Mouse (Mus musculus) lung, postnatal 25 days (tissue): ENCODE results near the gene Qrsl1.
"Not testable (repeated sequence)": the region's sequence is repeated elsewhere in the genome, so short reads cannot be mapped to it uniquely, and the experiment has no call there.

Experiments
- DNase-seq: peaks from one replicate; pipeline ENCODE4 v3.0.0; 2022; ENCODE audit warnings: low spot score

Qrsl1 gene

GRCm38 (mm10) chr10:43901578-43902194 lies at the start of gene Qrsl1, which contains the start of gene Rtn4ip1:
TSS of gene Qrsl1 (minus strand) at chr10:43901745.
TSS of gene Rtn4ip1 (plus strand) at chr10:43901807.
- DNase-seq: peak; percentile 94

GRCm38 (mm10) chr10:43945435-43945834 lies 43.9 kb upstream of the Qrsl1 start:
- DNase-seq: no peak

DNA sequence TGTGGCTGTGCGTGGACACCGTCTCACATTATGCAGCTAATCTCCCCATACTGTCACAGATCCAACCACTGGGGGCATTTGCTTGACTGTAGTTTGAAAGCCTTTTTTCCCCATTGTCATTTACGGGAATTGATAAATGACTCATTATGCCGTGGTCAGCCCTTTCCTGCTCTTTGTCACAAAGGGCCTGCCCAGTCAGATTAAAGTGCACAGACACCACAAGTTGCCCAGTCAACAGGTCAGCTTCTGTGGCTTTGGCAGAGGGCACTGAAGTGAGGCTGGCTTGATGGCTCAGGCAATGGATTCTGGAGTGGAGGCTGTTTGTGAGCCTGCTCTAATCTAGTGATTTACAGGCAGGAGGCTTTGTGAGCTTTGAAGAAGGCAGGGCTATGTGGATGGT lies 42.2 kb upstream of the Qrsl1 start:
- no peak for DNase-seq

DNA sequence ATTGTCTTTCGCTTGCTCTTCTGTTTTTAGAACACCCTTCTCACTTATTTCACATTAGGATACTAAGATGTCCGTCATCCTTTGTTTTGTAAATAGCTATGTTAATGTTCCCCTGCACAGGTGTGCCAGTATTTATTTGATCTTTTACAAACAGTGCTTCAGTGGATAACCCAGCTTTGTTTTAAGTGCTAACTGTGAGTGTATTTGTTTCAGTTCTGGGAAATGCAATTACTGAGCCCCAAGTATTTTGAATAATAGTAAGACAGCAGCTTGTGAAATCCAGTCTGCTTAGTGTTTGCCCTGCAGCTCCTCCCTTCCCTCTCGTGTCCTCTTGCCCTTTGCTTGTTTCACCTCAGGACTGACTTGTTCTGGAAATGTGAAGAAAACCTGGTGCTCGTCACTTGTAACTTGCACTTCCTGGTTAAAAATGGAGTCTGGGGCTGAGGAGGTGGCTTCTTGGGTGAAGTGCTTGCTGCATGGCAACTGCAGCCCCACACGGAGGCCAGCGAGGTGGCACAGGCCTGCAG lies 37.7 kb upstream of the Qrsl1 start:
- no peak for DNase-seq

DNA sequence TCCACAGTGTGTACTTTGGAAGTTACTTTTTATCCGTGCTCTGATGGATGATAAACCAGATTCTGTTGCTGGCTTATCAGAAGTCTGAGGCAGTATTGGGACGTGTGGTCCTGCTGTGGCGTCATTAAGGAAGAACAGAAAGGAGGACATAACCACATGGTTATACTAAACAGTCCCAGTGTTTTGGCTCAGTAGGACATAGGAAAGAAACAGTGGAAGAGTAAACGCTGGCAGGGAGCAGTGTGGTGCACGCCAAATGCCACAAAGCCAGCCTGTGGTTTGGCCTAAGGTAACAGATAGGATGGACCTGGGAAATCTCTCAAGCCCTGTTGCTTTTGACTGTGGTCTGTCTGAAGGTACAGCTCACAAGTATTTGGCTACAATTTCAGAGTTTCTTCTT lies 27.1 kb upstream of the Qrsl1 start:
- DNase-seq: no peak

GRCm38 (mm10) chr10:43927736-43928135 lies 26.2 kb upstream of the Qrsl1 start:
- no peak for DNase-seq

GRCm38 (mm10) chr10:43925776-43926175 lies 24.2 kb upstream of the Qrsl1 start:
- DNase-seq: not testable (repeated sequence)

- no peak for DNase-seq
These were observed 21.6 kb upstream of the Qrsl1 start for GRCm38 (mm10) chr10:43923096-43923495.

- DNase-seq: peak; percentile 75
These were observed 17.4 kb upstream of the Qrsl1 start for GRCm38 (mm10) chr10:43918696-43919608.

- no peak for DNase-seq
These were observed 15.2 kb upstream of the Qrsl1 start for GRCm38 (mm10) chr10:43916737-43917136.

DNA sequence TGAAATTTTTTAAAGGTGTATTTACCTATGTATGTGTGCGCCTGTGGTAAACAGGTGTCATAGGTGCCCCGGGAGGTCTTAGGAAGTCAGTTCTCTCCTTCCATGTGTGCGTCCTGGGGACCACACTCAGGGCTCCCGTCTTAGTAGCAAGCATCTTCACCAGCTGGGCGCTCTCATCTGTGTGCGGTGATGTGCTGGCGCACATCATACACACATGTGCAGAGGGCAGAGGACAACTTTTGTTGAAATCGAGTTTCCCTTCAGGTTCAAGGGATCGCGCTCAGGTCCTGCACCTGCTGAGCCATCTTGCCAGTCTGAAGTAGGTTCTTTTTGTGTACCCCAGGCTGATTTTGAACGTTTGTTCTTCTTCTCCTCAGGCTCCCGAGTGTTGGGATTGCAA lies 14.6 kb upstream of the Qrsl1 start:
- no peak for DNase-seq

DNA sequence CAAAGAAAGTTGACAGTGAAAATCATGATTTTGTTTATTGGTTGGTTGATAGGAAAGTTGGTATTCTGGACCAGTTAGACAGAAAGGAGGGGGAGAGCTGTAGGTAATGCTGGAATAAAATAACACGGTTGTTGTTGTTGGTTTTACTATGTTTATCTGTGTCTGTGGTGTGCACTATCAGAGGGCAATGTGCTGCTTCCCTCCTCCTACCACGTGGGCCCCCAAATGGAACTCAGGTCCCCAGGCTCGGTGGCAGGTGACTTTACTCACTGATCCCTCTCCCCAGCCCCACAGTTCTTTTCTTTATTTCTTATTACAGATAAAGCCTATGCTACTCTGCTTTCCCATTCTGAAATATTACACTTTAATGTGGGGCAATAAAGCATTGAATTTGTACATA lies 10.7 kb upstream of the Qrsl1 start:
- no peak for DNase-seq

DNA sequence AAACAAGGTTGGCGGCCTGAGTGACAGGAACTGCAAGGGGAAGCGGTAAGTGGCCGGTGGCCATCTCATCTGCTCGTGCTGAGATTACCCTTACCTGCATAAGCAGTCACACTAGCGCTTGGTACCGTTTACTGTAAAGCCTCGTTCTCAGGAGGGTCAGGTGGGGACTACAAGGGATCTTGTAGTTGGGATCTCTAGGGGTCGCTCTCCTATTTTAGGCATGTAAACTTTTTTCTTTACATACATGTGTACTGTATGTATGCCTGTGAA lies 9.3 kb upstream of the Qrsl1 start:
- DNase-seq: no peak

- DNase-seq: no peak
These were observed 8.7 kb upstream of the Qrsl1 start for GRCm38 (mm10) chr10:43910032-43910872.

DNA sequence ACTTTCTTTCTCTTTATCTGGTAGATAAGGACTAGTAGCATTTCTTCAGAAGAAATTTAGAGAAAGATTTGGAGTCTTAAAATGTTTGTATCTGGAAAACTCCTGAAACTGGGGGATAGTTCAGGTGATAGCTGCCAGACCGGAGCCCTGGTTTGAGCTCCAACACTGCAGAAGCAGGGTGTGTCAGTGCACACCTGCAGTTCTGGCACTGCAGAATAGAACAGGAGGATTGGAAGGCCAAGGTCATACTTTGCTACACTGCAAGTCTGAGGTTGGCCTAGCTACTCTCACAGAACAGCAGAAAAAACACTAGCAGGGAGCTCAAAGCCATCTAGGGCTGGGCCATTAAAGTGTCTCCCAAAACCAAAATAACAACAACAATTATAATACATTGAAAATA lies 3.0 kb upstream of the Qrsl1 start:
- DNase-seq: no peak

GRCm38 (mm10) chr10:43900883-43901570 lies 518 bp downstream of the Qrsl1 start:
- DNase-seq: no peak

DNA sequence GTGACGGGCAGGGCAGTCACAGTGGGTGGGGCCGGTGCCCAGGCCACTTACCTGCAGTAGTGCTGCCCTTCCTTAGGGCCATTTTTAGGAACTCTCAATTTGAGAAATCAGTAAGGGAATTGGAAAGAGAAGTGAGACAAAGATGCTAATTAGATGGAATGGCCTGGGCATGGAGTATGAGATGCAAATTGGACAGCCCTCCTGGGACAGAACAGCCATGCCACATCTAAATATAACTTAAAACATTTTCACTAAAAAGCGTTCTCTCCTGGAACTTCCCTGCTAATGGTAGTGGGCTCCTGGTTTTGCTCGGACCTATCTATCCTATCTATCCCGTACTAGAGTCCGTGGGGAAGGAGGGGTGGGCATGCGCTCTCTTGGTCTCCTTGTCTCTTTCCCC lies 3.3 kb downstream of the Qrsl1 start:
- DNase-seq: no peak

DNA sequence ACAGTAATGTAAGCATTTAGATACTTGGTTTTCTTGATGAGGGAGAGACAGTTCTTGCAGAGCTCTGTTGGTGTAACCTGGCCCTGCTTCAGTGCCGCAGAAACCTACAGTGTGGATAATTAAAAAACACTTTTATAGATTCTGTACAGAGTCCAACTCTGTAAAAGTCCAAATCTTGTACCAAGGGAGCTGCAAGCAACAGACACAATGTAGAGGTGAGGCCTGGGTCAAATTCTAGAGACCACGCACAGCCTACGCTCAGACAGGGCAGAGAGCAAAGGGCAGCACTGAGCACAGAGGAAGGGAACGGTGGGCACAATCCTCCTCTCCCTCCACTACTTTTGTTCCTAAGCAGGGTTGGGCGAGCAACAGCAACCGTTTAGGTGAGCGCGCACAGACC lies 5.5 kb downstream of the Qrsl1 start:
- DNase-seq: no peak

DNA sequence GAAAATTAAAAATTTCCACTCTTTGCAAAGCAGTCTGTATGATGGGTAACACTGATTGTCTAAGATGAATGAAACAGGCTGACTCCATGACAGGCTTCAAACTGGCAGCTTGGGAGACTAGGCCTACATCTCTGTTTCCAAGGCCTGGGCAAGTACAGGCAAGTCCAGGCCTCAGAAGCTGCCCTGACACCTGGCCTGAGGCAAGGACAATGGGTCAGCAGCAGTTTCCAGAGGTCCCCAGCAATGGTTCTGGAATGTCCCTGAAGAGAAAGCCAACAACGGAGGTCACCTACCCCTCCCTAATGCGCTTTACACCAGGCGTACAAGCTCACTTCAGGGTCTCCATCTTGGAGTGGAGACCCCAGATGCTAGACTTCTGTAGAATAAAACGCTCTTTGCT lies 8.6 kb downstream of the Qrsl1 start:
- DNase-seq: no peak

GRCm38 (mm10) chr10:43888976-43889375 lies 12.6 kb downstream of the Qrsl1 start:
- no peak for DNase-seq

DNA sequence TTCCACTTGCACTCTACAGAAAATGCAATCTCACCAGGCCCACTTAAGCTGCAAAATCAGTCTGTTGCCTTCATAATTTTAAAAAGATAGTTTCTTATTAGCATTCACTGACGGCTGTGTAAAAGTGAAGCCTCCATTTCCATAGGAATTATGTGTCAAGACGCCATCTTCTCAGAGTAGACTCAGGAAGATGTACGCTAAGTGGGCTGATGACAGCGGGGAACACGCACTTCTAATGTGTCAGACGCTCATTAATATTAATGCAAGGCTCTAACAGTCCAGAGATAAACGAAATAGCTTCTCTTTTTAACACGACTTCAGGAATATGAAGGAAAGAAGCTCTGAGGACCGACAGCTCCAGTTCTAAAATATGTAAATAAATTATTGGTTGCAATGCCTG lies 13.9 kb downstream of the Qrsl1 start:
- no peak for DNase-seq

DNA sequence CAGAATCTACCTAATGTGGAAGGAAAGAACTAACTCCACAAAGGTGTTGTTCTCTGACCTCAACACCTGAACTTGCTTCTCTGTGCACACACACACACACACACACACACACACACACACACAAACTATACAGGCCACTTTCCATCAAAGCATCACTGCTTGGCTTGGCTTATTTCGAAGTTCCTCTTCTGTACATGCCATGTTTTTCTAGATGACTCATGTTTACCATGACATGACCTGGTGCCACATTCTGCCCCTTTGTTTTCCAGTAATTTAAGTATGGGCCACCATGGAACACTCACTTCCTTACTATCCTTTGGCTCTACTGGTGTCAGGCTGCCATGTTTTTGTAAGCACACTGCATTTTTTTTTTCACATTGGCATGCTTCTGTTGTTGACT lies 30.1 kb downstream of the Qrsl1 start:
- no peak for DNase-seq
